Comparison of ENCODE assay signal across 8 mouse cellular contexts in genomic region chr19:40588293-40588654, GRCm38 (mm10). TPM values are rescaled to one million over a fixed set of nuclear protein-coding genes. Genes with fewer than 3 reads are reported as not detected.
DNase-seq lines count a peak whose midpoint lies in the region; ATAC-seq lines count a peak whose summit lies in the region.

Gene Aldh18a1 (minus strand): TSS chr19:40588463.

- H3K27ac ChIP-seq in forebrain, embryonic 14.5 days (ENCODE audit: low read depth, low read length) = peak within 1 kb of the TSS; percentile 69
- H3K27ac ChIP-seq in neural tube, embryonic 15.5 days (replicated peaks) = peak within 1 kb of the TSS; percentile 86

- H3K4me1 ChIP-seq in forebrain, embryonic 14.5 days (ENCODE audit: control insufficient read depth, insufficient read depth, low read length) = peaks cover 11% of the 10 kb centered on the region
- peaks cover 25% of the 10 kb centered on the region for H3K4me1 ChIP-seq in neural tube, embryonic 15.5 days

- H3K4me3 ChIP-seq in forebrain, embryonic 14.5 days (ENCODE audit: low read depth, low read length) = peak within 1 kb of the TSS; percentile 86
- peak within 1 kb of the TSS; percentile 77 for H3K4me3 ChIP-seq in neural tube, embryonic 15.5 days (replicated peaks)

- intact Hi-C loops in heart, postnatal 14 days (cut with DNase I) = loop anchor here (10.0 kb wide), 1 partner anchor 247 kb away; the partner anchor contains the start of gene Ccnj

- H3K9ac ChIP-seq in forebrain, embryonic 14.5 days (ENCODE audit: low read length) = peak within 1 kb of the TSS; percentile 82
- peak within 1 kb of the TSS; percentile 81 for H3K9ac ChIP-seq in neural tube, embryonic 15.5 days (replicated peaks)

- ATAC-seq in forebrain, embryonic 14.5 days = peak; percentile 96
- ATAC-seq in neural tube, embryonic 15.5 days (ENCODE audit: low FRiP score) = peak; percentile 96

- H3K9me3 ChIP-seq in forebrain, embryonic 14.5 days (replicated peaks; ENCODE audit: control insufficient read depth, low read length) = no peaks in the 10 kb centered on the region
- H3K9me3 ChIP-seq in neural tube, embryonic 15.5 days (replicated peaks) = no peaks in the 10 kb centered on the region

- peak; percentile 91 for DNase-seq in ES-CJ7 (ENCODE audit: low read depth, low spot score)
- peak; percentile 93 for DNase-seq in cerebellum, adult 11 months
- peak; percentile 97 for DNase-seq in forebrain, embryonic 14.5 days (ENCODE audit: low spot score)
- DNase-seq in heart, postnatal 14 days = peak; percentile 95 to 98
- peak; percentile 94 for DNase-seq in layer of hippocampus, adult 11-12 months (ENCODE audit: low spot score)
- DNase-seq in lung, adult 18-20 months = peak; percentile 90 to 92
- peak; percentile 88 for DNase-seq in testis, postnatal 14 days (ENCODE audit: low spot score)

- peaks cover 15% of the 10 kb centered on the region for H3K36me3 ChIP-seq in forebrain, embryonic 14.5 days (ENCODE audit: control insufficient read depth, insufficient read depth, low read length)
- H3K36me3 ChIP-seq in neural tube, embryonic 15.5 days = peaks cover 14% of the 10 kb centered on the region

- under 1% methylated on average over 34 of the region's 34 CpGs for WGBS in forebrain, embryonic 14.5 days
- under 1% methylated on average over 34 of the region's 34 CpGs for WGBS in neural tube, embryonic 15.5 days

- H3K4me2 ChIP-seq in forebrain, embryonic 14.5 days (ENCODE audit: low read length) = peak within 1 kb of the TSS; percentile 83
- H3K4me2 ChIP-seq in neural tube, embryonic 15.5 days = peak within 1 kb of the TSS; percentile 80

- no peaks in the 10 kb centered on the region for H3K27me3 ChIP-seq in forebrain, embryonic 14.5 days (replicated peaks; ENCODE audit: control insufficient read depth, insufficient read depth, low read length)
- no peaks in the 10 kb centered on the region for H3K27me3 ChIP-seq in neural tube, embryonic 15.5 days (replicated peaks)

RNA-seq across cellular contexts. Expression of gene Aldh18a1, which starts in this region (rescaled TPM):
- polyA plus RNA-seq in forebrain, embryonic 14.5 days (2014; fragmentation: Nextera tagmentation; extraction: Ambion mirVana) = 56.3 and 66.1 TPM in 2 replicates
- total RNA-seq in heart, postnatal 14 days (2021) = 10 to 100 TPM in 1 of 2 experiments, 1 to 10 TPM in 1; 9.9 to 12.2 TPM
- polyA plus RNA-seq in neural tube, embryonic 15.5 days (2015; fragmentation: Nextera tagmentation; extraction: Ambion mirVana) = 43.0 and 49.1 TPM in 2 replicates

Comparison
In these comparisons a context has a peak if more than half of its experiments do, and no peak if none do; other contexts are left out.
1. Peak in every context shown above with its lines: DNase-seq, ATAC-seq, H3K4me3 ChIP-seq and H3K27ac ChIP-seq.